In the genomic region with DNA sequence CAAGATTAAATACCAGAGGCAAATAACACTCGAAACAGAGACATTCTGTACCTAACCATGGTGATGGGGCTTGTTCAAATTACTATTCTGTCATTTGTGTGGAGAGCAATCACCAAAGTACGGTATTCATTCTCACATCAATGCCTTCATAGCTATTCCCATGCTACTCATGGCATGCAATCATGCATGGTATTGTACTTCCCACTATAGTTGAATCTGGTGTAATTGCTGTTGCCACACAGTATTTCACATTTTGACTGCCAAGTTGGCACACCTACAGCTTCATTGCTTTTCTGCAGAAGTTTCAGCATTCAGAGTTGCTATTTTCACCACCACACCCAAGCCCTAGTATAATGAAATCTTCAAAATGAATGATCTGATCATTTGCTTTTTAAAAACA, we compare ENCODE assay signal across 1 mouse cellular context.
TF ChIP-seq lines count a peak whose summit lies in the region.

No protein-coding gene starts in this region.

TF ChIP-seq in myocyte, 11 proteins besides CTCF, POLR2A, EP300 and RAD21 (continued from another document):
- TF ChIP-seq MYOD1 (IDR thresholded peaks at IDR 0.05; ENCODE audit: control insufficient read depth in 1 of 3, insufficient read length in 2 of 3, low read depth in 2 of 3) (no peak), POLR2AphosphoS2 (IDR thresholded peaks at IDR 0.05; ENCODE audit: insufficient read length, low read depth) (no peak)
